Mouse (Mus musculus) splenic B cell, adult 2 months (primary cell): ENCODE results near the gene Ldb1.
A peak's percentile ranks its signal among the peaks of the same experiment; 100 is the strongest.
"Not testable (repeated sequence)": the region's sequence is repeated elsewhere in the genome, so short reads cannot be mapped to it uniquely, and the experiment has no call there.

Source experiments
- DNase-seq: peaks from one replicate; pipeline ENCODE4 v3.0.0-alpha.2; 2011; ENCODE audit warnings: low read depth, low spot score
- H3K27me3 ChIP-seq: 2 replicates; pipeline ENCODE4 v1.6.1; 2012; ENCODE audit warnings: mild to moderate bottlenecking, low read length, moderate library complexity, mixed read lengths; ENCODE audit not compliant: control insufficient read depth, poor library complexity, insufficient read depth, severe bottlenecking
- H3K36me3 ChIP-seq: 2 replicates; pipeline ENCODE4 v1.6.1; 2012; ENCODE audit warnings: mild to moderate bottlenecking, low read length, moderate library complexity, mixed read lengths; ENCODE audit not compliant: control insufficient read depth, poor library complexity, insufficient read depth, severe bottlenecking

Gene Ldb1

GRCm38 (mm10) chr19:46016023-46016422 lies 29.0 kb downstream of the Ldb1 start:
- no peak for DNase-seq
- no peaks in the 10 kb centered on the region for H3K27me3 ChIP-seq

DNA sequence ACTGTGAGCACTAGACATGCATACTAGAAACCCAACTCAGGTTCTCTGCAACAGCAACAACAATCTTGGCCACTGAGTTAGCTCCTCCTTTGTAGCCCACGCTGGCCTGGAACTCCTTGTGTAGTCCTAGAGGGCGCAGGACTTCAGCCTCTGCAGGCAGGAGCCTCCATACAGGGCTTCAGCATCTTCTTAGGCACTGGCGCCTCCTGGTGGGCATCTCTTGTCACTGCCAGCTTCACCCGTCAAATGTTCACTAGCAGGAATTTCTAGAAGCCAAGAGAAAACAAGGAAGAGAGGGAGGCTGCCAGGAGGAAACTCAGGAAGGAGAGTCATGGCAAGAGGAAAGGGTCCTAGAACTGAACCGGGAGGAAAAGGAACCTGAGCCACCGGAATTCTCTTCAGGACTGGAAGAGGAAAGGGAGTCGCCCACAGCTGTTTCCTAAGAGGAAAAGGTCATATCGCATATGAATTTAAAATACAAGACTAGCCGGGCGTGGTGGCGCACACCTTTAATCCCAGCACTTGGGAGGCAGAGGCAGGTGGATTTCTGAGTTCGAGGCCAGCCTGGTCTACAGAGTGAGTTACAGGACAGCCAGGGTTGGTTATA lies 30.3 kb downstream of the Ldb1 start:
- peak; percentile 90 for DNase-seq
- Histone ChIP-seq H3K36me3 (no peaks in the 10 kb centered on the region), H3K27me3 (no peaks in the 10 kb centered on the region)

More at GRCm38 (mm10) chr19:46016023-46016422, 29.0 kb downstream of the Ldb1 start:
- no peaks in the 10 kb centered on the region for H3K36me3 ChIP-seq

- no peak for DNase-seq
- Histone ChIP-seq H3K27me3 (no peaks in the 10 kb centered on the region), H3K36me3 (no peaks in the 10 kb centered on the region; the same call in 1 of the 2 replicates)
Measured at GRCm38 (mm10) chr19:46005680-46006079, 39.3 kb downstream of the Ldb1 start.

DNA sequence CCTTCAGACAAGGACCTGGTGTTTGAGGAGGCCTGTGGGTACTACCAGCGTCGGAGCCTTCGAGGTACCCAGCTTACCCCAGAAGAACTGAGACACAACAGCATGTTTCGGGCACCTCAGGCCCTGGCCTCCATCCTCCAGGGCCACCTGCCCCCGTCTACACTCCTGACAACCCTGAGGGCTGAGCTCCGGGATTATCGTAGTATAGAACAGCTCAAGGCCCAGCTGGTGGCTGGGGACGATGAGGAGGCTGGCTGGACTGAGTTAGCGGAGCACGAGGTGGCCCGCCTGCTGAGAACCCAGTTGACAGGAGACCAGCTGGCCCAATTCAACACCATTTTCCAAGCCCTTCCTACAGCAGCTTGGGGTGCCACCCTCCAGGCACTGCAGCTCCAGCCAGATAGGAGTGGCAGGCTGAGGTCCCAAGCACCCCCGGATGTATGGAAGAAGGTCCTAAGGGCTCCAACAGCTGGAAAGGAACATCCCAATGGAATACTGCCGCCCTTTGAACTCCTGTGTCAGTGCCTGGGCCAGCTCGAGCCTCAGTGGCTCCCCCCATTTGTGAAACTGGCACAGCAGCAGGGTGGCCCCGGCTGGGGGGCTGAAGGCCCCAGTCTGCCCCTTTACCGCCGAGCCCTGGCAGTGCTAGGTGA lies 40.1 kb downstream of the Ldb1 start:
- Histone ChIP-seq H3K27me3 (no peaks in the 10 kb centered on the region), H3K36me3 (no peaks in the 10 kb centered on the region; the same call in 1 of the 2 replicates)
- DNase-seq = no peak

DNA sequence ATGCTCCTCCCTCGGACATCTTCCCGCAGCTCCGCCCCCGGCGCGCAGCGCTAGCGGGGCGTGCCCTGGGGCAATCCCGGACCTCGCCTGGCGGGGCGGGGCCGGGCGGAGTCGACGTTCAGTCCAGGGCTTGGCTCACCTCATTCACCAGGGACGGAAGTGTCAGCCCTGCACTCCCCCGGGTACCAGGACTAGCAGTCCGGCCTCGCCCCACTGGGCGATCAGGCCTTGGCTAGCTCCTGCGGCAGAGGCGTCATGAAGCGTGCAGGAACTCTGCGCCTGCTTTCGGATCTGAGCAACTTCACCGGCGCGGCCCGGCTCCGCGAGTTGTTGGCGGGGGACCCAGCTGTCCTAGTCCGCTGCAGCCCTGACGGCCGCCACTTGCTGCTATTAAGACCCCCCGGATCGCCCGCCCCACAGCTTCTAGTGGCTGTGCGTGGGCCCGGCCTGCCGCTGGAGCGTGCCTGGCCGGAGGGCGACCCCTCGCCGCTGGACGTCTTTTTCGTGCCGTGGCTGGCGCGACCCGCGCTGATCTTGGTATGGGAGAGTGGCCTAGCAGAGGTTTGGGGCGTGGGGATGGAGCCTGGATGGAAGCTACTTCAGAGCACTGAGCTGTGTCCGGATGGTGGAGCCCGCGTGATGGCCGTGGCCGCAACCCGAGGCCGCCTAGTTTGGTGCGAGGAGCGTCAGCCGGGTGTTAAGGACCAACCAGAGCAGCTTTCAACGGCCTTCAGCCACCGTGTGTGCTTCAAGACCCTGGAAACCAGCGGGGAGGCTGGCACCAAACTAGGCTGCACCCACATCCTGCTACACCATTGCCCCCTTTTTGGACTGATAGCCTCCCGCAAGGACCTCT lies 41.4 kb downstream of the Ldb1 start, which contains the start of gene Hps6:
TSS of gene Hps6 (plus strand) at position 138 of the 856 bp plus-strand sequence.
- peak; percentile 87 for DNase-seq
- H3K27me3 ChIP-seq = no peaks in the 10 kb centered on the region
- H3K36me3 ChIP-seq = no peaks in the 10 kb centered on the region; the same call in 1 of the 2 replicates

GRCm38 (mm10) chr19:46002279-46002678 lies 42.7 kb downstream of the Ldb1 start:
- peak; percentile 34 for DNase-seq
- Histone ChIP-seq H3K36me3 (no peaks in the 10 kb centered on the region; the same call in 1 of the 2 replicates), H3K27me3 (no peaks in the 10 kb centered on the region)

DNA sequence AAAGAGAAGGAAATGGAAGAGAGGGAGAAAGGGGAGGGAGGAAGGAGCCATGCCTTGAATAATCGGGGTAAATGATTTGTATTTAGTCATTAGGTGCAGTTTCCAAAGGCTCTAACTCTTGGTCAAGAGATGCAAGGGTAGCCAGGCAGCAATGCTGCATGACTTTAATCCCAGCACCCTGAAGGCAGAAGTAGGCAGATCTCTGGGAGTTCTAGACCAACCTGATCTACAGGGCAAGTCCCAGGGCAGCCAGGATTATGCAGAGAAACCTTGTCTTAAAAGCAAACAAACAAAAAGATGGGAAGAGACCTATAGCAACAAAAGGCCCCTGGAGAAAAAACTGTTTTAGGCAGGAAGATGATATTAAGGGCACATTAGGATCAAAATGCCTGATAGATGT lies 45.6 kb downstream of the Ldb1 start:
- no peaks in the 10 kb centered on the region for H3K27me3 ChIP-seq
- no peak for DNase-seq

GRCm38 (mm10) chr19:45998694-45999217 lies 46.3 kb downstream of the Ldb1 start:
- no peaks in the 10 kb centered on the region for H3K27me3 ChIP-seq
- no peaks in the 10 kb centered on the region for H3K36me3 ChIP-seq
- DNase-seq = no peak

More for the DNA sequence above, 45.6 kb downstream of the Ldb1 start:
- H3K36me3 ChIP-seq = no peaks in the 10 kb centered on the region

- no peaks in the 10 kb centered on the region for H3K36me3 ChIP-seq
- DNase-seq = peak; percentile 94
- no peaks in the 10 kb centered on the region for H3K27me3 ChIP-seq
Measured at GRCm38 (mm10) chr19:45997785-45998693, 47.0 kb downstream of the Ldb1 start, which contains the start of gene Armh3. Gene Armh3, minus strand, starts transcription at chr19:45998488.

DNA sequence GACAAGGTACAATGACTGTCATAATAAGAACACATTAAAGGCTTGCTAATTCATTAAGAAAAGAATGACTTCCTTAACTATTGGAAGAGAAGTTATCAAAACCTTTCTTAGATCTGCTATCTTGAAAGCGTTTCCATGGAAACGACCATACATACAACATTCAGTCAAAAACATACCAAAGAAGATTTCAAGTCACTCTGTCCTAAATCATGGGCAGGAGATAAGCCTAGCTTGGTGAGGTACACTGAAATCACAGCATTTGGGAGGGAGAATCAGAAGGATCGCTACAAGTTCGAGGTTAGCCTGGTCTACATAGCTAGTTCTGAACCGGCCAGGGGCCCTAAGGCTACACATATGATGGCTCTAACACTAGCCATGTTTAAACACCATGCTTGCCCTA lies 47.6 kb downstream of the Ldb1 start:
- DNase-seq = peak; percentile 56
- no peaks in the 10 kb centered on the region for H3K36me3 ChIP-seq

GRCm38 (mm10) chr19:45993981-45994737 lies 50.9 kb downstream of the Ldb1 start:
- Histone ChIP-seq H3K36me3 (no peaks in the 10 kb centered on the region), H3K27me3 (no peaks in the 10 kb centered on the region)
- no peak for DNase-seq

More for the DNA sequence above, 47.6 kb downstream of the Ldb1 start:
- H3K27me3 ChIP-seq = no peaks in the 10 kb centered on the region

GRCm38 (mm10) chr19:45993441-45993840 lies 51.6 kb downstream of the Ldb1 start:
- not testable (repeated sequence) for DNase-seq, H3K27me3 ChIP-seq, H3K36me3 ChIP-seq

- no peak for DNase-seq
- Histone ChIP-seq H3K27me3 (no peaks in the 10 kb centered on the region), H3K36me3 (no peaks in the 10 kb centered on the region)
Measured at GRCm38 (mm10) chr19:45991171-45991570, 53.8 kb downstream of the Ldb1 start.
